Mouse (Mus musculus): ENCODE data around the gene Tbc1d4. TPM values are rescaled to one million over a fixed set of nuclear protein-coding genes. Genes with fewer than 3 reads are reported as not detected.

Gene Tbc1d4
- total and polyA plus RNA-seq, 3 experiments = 20.6 to 72.9 (median 71.0) TPM

- TF ChIP-seq CHD2 (IDR thresholded peaks at IDR 0.05; ENCODE audit: low read length) = no peak
- TF ChIP-seq CHD1 (IDR thresholded peaks at IDR 0.05; ENCODE audit: low read depth, low read length) = no peak; the same call in 1 of the 2 replicates
- TF ChIP-seq ELF1 (IDR thresholded peaks at IDR 0.05; ENCODE audit: low read depth, low read length) = no peak
- TF ChIP-seq TCF12 (IDR thresholded peaks at IDR 0.05; ENCODE audit: low read depth, low read length) = no peak
- no peak for TF ChIP-seq KAT2A (IDR thresholded peaks at IDR 0.05; ENCODE audit: insufficient replicate concordance, low read length)
- no peak for TF ChIP-seq USF2 (conservative IDR thresholded peaks at IDR 0.05; ENCODE audit: low read depth, low read length)
- TF ChIP-seq CTCF (conservative IDR thresholded peaks at IDR 0.05 in 1 of 2, IDR thresholded peaks at IDR 0.05 in 1 of 2; ENCODE audit: low read depth in 2 of 2, low read length in 2 of 2) = peak; percentile 34 to 67; a peak in 3 of 4 replicates
- no peak for TF ChIP-seq GABPA (IDR thresholded peaks at IDR 0.05; ENCODE audit: insufficient replicate concordance, low read depth, low read length)
- no peak for TF ChIP-seq USF1 (IDR thresholded peaks at IDR 0.05; ENCODE audit: low read depth, low read length)
- TF ChIP-seq TBP (conservative IDR thresholded peaks at IDR 0.05; ENCODE audit: low read depth, low read length) = no peak
- TF ChIP-seq E2F4 (IDR thresholded peaks at IDR 0.05; ENCODE audit: insufficient replicate concordance, low read depth, low read length) = no peak
- TF ChIP-seq MAX (IDR thresholded peaks at IDR 0.05; ENCODE audit: low read length) = 0 out of 2 replicates have a peak, but pooled peaks have one; percentile 14
- no peak; the same call in none of the 2 replicates for TF ChIP-seq ETS1 (conservative IDR thresholded peaks at IDR 0.05; ENCODE audit: low read depth, low read length)
These were observed 98.3 kb downstream of the Tbc1d4 start (continued) for GRCm38 (mm10) chr14:101510540-101511313.

- in situ Hi-C loops (cut with MboI; ENCODE audit: low pct_ligation_motif_present, low pct_unique_long_range_greater_than_20kb, low sequenced_read_pairs) = loop anchor here (5.0 kb wide), 1 partner anchor 98 kb away; the partner anchor contains the start of gene Tbc1d4
- Histone ChIP-seq H3K4me2 (ENCODE audit: insufficient read depth, low read depth, poor library complexity, severe bottlenecking) (no peak overlapping the region; the same call in 1 of the 2 replicates), H3K9me3 (replicated peaks; ENCODE audit: low read length) (no peaks in the 10 kb centered on the region)
These were observed 99.2 kb downstream of the Tbc1d4 start for GRCm38 (mm10) chr14:101509759-101510158.

GRCm38 (mm10) chr14:101507956-101508355 lies 101.0 kb downstream of the Tbc1d4 start:
- no peaks in the 10 kb centered on the region for H3K27me3 ChIP-seq (replicated peaks)
- H3K79me2 ChIP-seq (replicated peaks; ENCODE audit: control insufficient read depth, extremely low read depth, insufficient read depth, poor library complexity, severe bottlenecking) = no peaks in the 10 kb centered on the region
- TF ChIP-seq NELFE (IDR thresholded peaks at IDR 0.05; ENCODE audit: low read depth, low read length) = no peak
- no peak for TF ChIP-seq EP300 (IDR thresholded peaks at IDR 0.05; ENCODE audit: low read length)
- TF ChIP-seq ETS1 (conservative IDR thresholded peaks at IDR 0.05; ENCODE audit: low read depth, low read length) = no peak
- TF ChIP-seq MEF2A (IDR thresholded peaks at IDR 0.05; ENCODE audit: borderline replicate concordance, low read depth, low read length) = no peak
- no peak overlapping the region for H3K4me3 ChIP-seq (replicated peaks in 1 of 3; ENCODE audit: low read depth in 2 of 3, low read length in 2 of 3, poor library complexity in 1 of 3)
- H3K9ac ChIP-seq (ENCODE audit: insufficient read depth, low read depth) = no peak overlapping the region
- H3K4me1 ChIP-seq (ENCODE audit: control insufficient read depth in 1 of 2, insufficient read depth in 2 of 2) = peaks cover 10 to 71% of the 10 kb centered on the region in 2 experiments
- H3K4me2 ChIP-seq (ENCODE audit: insufficient read depth, low read depth, poor library complexity, severe bottlenecking) = no peak overlapping the region
- no peaks in the 10 kb centered on the region for H3K9me3 ChIP-seq (replicated peaks; ENCODE audit: low read length)
- DNase-seq (ENCODE audit: extremely low read depth) = no peak
- peaks cover 0 to 12% of the 10 kb centered on the region in 2 experiments for H3K36me3 ChIP-seq (replicated peaks in 1 of 2; ENCODE audit: control insufficient read depth in 1 of 2, insufficient read depth in 1 of 2, low read length in 1 of 2)
- in situ Hi-C loops (cut with MboI; ENCODE audit: low pct_ligation_motif_present, low pct_unique_long_range_greater_than_20kb, low sequenced_read_pairs) (no loop called here), dilution Hi-C loops (cut with MboI; ENCODE audit: extremely low pct_ligation_motif_present, extremely low pct_unique_long_range_greater_than_20kb, low sequenced_read_pairs) (no loop called here)
- H3K27ac ChIP-seq (ENCODE audit: insufficient read depth, low read depth) = no peak overlapping the region

More at GRCm38 (mm10) chr14:101509759-101510158, 99.2 kb downstream of the Tbc1d4 start:
- DNase-seq (ENCODE audit: extremely low read depth) = no peak
- peak overlapping the region in 2 of 3 experiments; percentile 52 to 56 for H3K4me3 ChIP-seq (replicated peaks in 1 of 3; ENCODE audit: low read depth in 2 of 3, low read length in 2 of 3, poor library complexity in 1 of 3)
- peaks cover 0 to 12% of the 10 kb centered on the region in 2 experiments for H3K36me3 ChIP-seq (replicated peaks in 1 of 2; ENCODE audit: control insufficient read depth in 1 of 2, insufficient read depth in 1 of 2, low read length in 1 of 2)
- dilution Hi-C loops (cut with MboI; ENCODE audit: extremely low pct_ligation_motif_present, extremely low pct_unique_long_range_greater_than_20kb, low sequenced_read_pairs) = no loop called here
- no peak for TF ChIP-seq TCF12 (IDR thresholded peaks at IDR 0.05; ENCODE audit: low read depth, low read length)
- no peak for TF ChIP-seq HCFC1 (IDR thresholded peaks at IDR 0.05; ENCODE audit: low read depth, low read length)
- TF ChIP-seq SIN3A (IDR thresholded peaks at IDR 0.05; ENCODE audit: low read length) = no peak
- no peak for TF ChIP-seq JUN (IDR thresholded peaks at IDR 0.05; ENCODE audit: insufficient read depth, low read depth, low read length)
- TF ChIP-seq USF1 (IDR thresholded peaks at IDR 0.05; ENCODE audit: low read depth, low read length) = no peak
- no peak for TF ChIP-seq CHD1 (IDR thresholded peaks at IDR 0.05; ENCODE audit: low read depth, low read length)
- TF ChIP-seq MAFK (IDR thresholded peaks at IDR 0.05; ENCODE audit: insufficient replicate concordance, low read length) = no peak
- no peak for TF ChIP-seq IRF4 (IDR thresholded peaks at IDR 0.05; ENCODE audit: low read depth, low read length)
- no peak overlapping the region for H3K9ac ChIP-seq (ENCODE audit: insufficient read depth, low read depth)
- no peak overlapping the region for H3K27ac ChIP-seq (ENCODE audit: insufficient read depth, low read depth)
- no peaks in the 10 kb centered on the region for H3K79me2 ChIP-seq (replicated peaks; ENCODE audit: control insufficient read depth, extremely low read depth, insufficient read depth, poor library complexity, severe bottlenecking)
- peaks cover 10 to 58% of the 10 kb centered on the region in 2 experiments for H3K4me1 ChIP-seq (ENCODE audit: control insufficient read depth in 1 of 2, insufficient read depth in 2 of 2)
- H3K27me3 ChIP-seq (replicated peaks) = no peaks in the 10 kb centered on the region

All from CH12.LX (cell line).